22 mouse cellular contexts compared by ENCODE assay signal in the genomic region with DNA sequence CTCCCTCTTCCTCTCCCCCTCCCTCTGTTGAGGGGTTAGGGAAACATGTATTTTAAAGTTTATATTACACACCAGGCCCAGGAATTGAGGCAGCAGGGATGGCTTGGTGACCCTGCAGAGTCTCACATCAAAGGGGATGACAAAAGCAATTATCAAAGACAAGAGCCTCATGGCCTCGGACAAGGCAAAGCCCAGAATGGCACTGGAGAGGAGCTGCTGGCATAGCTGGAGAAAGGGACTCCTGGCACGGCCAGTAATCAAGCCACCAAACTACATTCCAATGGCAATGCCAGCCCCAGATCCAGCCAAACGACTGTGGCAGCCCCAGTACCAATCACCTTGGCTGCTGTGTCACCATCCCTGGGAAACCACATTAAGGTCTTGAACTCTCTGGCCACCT. TPM values are rescaled to one million over a fixed set of nuclear protein-coding genes. Genes with fewer than 3 reads are reported as not detected.
A peak's percentile ranks its signal among the peaks of the same experiment; 100 is the strongest.
DNase-seq lines count a peak whose midpoint lies in the region; ATAC-seq and TF ChIP-seq lines count a peak whose summit lies in the region.
"Had no signal": no experiment of that assay in that cellular context is flagged by ENCODE, and none has a peak within 500 bp of the region (broad histone marks: within the 10 kb centered on the region; RNA-seq: fewer than 3 reads in every experiment).

No protein-coding gene starts in this region.

- no peaks in the 10 kb centered on the region for H3K27me3 ChIP-seq in kidney, adult 2 months (replicated peaks; ENCODE audit: control insufficient read depth, insufficient read depth, low read length)
- peaks cover 5% of the 10 kb centered on the region; the same call in 1 of the 2 replicates for H3K27me3 ChIP-seq in E14TG2a.4 (ENCODE audit: insufficient read depth, low read length)
- H3K27me3 ChIP-seq in embryonic facial prominence, embryonic 11.5 days (ENCODE audit: control insufficient read depth, insufficient read depth, low read length), result no peaks in the 10 kb centered on the region

- WGBS in kidney, adult 2 months, result 41% methylated on average over 3 of the region's 3 CpGs
- WGBS in embryonic facial prominence, embryonic 11.5 days, result 27% methylated on average over 3 of the region's 3 CpGs

- peak; percentile 45 for DNase-seq in adrenal gland, postnatal 10 days
- DNase-seq in adrenal gland, adult 8-10 months, result no peak
- peak; percentile 38 for DNase-seq in kidney, adult 2 months
- no peak for DNase-seq in kidney, postnatal 36 days
- DNase-seq in embryonic facial prominence, embryonic 11.5 days (ENCODE audit: low spot score), result peak; percentile 57
- no peak for DNase-seq in frontal cortex, postnatal 10 days (ENCODE audit: low spot score in 2 of 2)
- DNase-seq in urinary bladder, postnatal 10 days (ENCODE audit: low spot score), result no peak
- DNase-seq: cerebellum, adult 9-11 months; embryo, embryonic 11 days; gastrocnemius, postnatal 10 days; heart, adult 11 months; heart, postnatal 4 days; kidney, postnatal 10 days; liver; lung, postnatal 14 days; midbrain, embryonic 14.5 days; right cerebral cortex, postnatal 4 days had no signal

- TF ChIP-seq POLR2A in kidney, adult 2 months (IDR thresholded peaks at IDR 0.05; ENCODE audit: low read depth, low read length), result no peak

- no peak for TF ChIP-seq CTCF in kidney, adult 2 months (conservative IDR thresholded peaks at IDR 0.05; ENCODE audit: insufficient read depth, insufficient read length, low read depth, low read length)
- no peak for TF ChIP-seq CTCF in E14TG2a.4 (conservative IDR thresholded peaks at IDR 0.05; ENCODE audit: low read length)

- H3K36me3 ChIP-seq in kidney, adult 2 months (ENCODE audit: control insufficient read depth, insufficient read depth, low read length), result no peaks in the 10 kb centered on the region
- no peaks in the 10 kb centered on the region for H3K36me3 ChIP-seq in E14TG2a.4 (ENCODE audit: insufficient read depth, low read length)
- no peaks in the 10 kb centered on the region for H3K36me3 ChIP-seq in embryonic facial prominence, embryonic 11.5 days (replicated peaks; ENCODE audit: control insufficient read depth, insufficient read depth, low read depth, low read length)

- H3K4me3 ChIP-seq in kidney, adult 2 months (ENCODE audit: insufficient read depth, low read depth, low read length), result no peak overlapping the region
- 0 out of 2 replicates have a peak overlapping the region, but pooled peaks have one; percentile 37 for H3K4me3 ChIP-seq in E14TG2a.4 (replicated peaks; ENCODE audit: low read length)
- H3K4me3 ChIP-seq in embryonic facial prominence, embryonic 11.5 days (ENCODE audit: low read depth, low read length), result no peak overlapping the region
- H3K4me3 ChIP-seq: layer of hippocampus, adult 2 months; myocyte had no signal

- no peak for ATAC-seq in embryonic facial prominence, embryonic 11.5 days (replicated peaks; ENCODE audit: insufficient number of reproducible peaks, low FRiP score, low TSS enrichment, low read depth)
- ATAC-seq: hindbrain, postnatal 0 days; intestine, postnatal 0 days had no signal

- H3K4me2 ChIP-seq in embryonic facial prominence, embryonic 11.5 days (ENCODE audit: low read depth, low read length), result no peak overlapping the region

- no peaks in the 10 kb centered on the region for H3K9me3 ChIP-seq in E14TG2a.4 (ENCODE audit: low read length)
- no peaks in the 10 kb centered on the region for H3K9me3 ChIP-seq in embryonic facial prominence, embryonic 11.5 days (replicated peaks; ENCODE audit: control insufficient read depth, low read length)

- H3K27ac ChIP-seq in kidney, adult 2 months (ENCODE audit: insufficient read depth, low read depth, low read length), result peak overlapping the region; percentile 37; the same call in 1 of the 2 replicates
- no peak overlapping the region for H3K27ac ChIP-seq in embryonic facial prominence, embryonic 11.5 days (replicated peaks; ENCODE audit: low read depth, low read length)
- H3K27ac ChIP-seq: hindbrain, postnatal 0 days; layer of hippocampus, adult 2 months had no signal

- H3K9ac ChIP-seq in embryonic facial prominence, embryonic 11.5 days (replicated peaks; ENCODE audit: low read length), result no peak overlapping the region

- no peaks in the 10 kb centered on the region for H3K4me1 ChIP-seq in kidney, adult 2 months (ENCODE audit: control insufficient read depth, insufficient read depth, low read length)
- peaks cover 61% of the 10 kb centered on the region for H3K4me1 ChIP-seq in E14TG2a.4 (replicated peaks; ENCODE audit: low read depth, low read length)
- no peaks in the 10 kb centered on the region for H3K4me1 ChIP-seq in embryonic facial prominence, embryonic 11.5 days (ENCODE audit: control insufficient read depth, insufficient read depth, low read length)

RNA-seq across cellular contexts. Expression of a gene that starts 26.3 kb away (rescaled TPM):
- 10 to 100 TPM; 39.8 to 57.2 TPM for total RNA-seq in adrenal gland, postnatal 10 days (2021)
- 10 to 100 TPM; 51.7 to 94.5 (median 70.6) TPM for total RNA-seq in adrenal gland, adult 8-10 months (2022)
- 27.7 and 29.0 TPM in 2 replicates for polyA plus RNA-seq in kidney, adult 2 months (2012; rRNA removed)
- 36.1 and 36.8 TPM in 2 replicates for polyA plus RNA-seq in embryonic facial prominence, embryonic 11.5 days (2014; fragmentation: Nextera tagmentation; extraction: Ambion mirVana)

Comparison
In these comparisons a context has a peak if more than half of its experiments do, and no peak if none do; other contexts are left out.
1. DNase-seq: peak in adrenal gland, postnatal 10 days (single experiment), kidney, adult 2 months (single experiment) and embryonic facial prominence, embryonic 11.5 days (single experiment); none in adrenal gland, adult 8-10 months (single experiment), kidney, postnatal 36 days (0 of 2), frontal cortex, postnatal 10 days (0 of 2) and urinary bladder, postnatal 10 days (single experiment).